Mouse (Mus musculus): ENCODE measurements around the gene Cntnap5b.

The Cntnap5b gene

DNA sequence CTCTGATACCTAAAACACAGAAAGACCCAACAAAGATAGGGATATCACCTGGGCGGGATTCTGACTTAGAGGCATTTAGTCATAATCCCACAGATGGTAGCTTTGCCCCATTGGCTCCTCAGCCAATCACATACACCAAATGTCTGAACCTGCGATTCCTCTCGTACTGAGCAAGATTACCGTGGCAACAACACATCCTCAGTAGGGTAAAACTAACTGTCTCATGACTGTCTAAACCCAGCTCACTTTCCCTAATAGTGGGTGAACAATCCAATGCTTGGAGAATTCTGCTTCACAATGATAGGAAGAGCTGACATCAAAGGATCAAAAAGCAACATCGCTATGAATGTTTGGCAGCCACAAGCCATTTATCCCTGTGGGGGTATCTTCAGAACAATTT, 407.5 kb downstream of the Cntnap5b start:
- peak; percentile 6 for DNase-seq

DNA sequence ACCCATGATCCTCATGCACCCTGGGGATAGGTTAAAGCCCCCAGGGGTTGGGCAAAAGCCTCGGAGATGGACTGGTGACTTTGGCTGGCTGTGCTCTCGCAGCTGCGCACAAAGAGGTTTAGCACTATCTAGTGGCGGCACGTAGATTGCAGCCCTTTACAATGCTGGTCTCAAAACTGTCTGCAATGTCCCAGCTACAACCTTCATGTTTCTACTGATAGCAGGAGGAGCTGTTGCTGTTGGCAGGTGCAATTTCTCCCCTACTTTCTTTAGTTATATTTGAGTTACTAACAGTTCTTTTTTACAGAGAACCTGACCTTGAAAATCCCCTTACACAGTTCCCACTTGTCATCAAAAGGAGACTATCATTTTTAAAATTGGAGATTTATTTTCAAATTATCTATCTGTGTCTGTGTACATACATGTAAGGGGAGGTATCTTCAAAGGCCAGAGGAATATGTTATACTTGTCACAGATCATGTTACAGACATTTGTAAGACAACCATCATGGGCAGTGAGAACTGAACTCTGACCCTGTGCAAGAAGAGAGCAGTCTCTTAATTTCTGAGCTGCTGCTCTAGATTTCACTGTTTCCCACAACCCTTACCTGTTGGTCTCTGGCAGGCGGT, 459.5 kb downstream of the Cntnap5b start:
- DNase-seq = no peak

DNA sequence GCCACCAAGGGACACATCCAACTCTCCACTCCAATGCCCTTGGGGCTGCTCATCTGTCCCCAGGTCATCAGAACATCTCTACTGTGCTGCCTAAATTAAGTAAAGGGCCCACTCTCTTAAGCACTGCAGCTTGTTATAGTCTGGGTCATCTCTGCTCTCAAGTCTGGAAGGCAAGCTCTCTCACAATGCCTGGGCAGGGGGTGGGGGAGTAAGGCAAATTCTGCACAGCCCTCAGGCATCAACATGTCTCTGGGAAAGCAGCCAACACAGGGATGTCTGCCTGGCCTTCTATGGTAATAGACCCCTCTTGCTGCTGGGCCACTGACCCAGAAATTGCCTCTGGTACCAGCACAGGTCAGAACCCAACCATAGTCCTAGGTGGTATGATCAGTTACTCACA, 479.4 kb downstream of the Cntnap5b start:
- no peak for DNase-seq

DNA sequence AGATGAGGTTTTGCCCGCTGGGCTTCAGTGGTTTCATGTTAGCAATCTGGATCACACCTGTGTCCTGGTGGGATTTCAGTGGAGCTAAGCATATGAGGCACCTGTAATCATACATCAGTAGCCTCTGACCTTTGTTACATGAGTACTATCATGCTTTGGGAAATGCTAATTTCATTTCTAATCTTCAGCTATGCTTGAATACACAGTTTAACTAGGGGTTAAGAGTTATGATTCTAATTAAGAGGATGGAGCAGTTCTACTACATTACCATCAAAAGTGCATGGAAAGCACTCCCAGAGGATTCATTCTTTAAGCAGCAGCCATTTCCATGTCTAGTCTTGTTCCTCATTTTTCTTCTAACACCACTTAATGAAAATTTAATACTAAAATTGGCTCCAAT, 538.1 kb downstream of the Cntnap5b start:
- DNase-seq = no peak

DNA sequence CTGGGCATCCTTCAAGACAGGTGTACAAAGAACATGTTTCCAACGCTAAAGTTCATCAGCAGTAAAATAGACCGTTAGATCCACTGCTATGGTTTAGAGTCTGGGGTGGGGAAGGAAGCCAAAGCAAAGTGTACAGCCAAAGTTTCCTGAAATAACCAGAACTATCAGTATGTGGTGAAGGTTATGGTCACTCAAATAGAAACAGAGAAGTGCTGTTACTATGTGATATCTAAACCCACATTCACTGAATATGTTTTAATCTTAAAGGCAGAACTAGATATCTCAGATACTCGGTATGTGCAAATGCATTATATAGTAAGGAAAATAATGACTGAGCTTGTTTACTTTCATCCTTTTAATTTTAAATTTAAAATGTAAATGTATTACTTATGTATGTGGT, 558.5 kb downstream of the Cntnap5b start:
- no peak for DNase-seq

DNA sequence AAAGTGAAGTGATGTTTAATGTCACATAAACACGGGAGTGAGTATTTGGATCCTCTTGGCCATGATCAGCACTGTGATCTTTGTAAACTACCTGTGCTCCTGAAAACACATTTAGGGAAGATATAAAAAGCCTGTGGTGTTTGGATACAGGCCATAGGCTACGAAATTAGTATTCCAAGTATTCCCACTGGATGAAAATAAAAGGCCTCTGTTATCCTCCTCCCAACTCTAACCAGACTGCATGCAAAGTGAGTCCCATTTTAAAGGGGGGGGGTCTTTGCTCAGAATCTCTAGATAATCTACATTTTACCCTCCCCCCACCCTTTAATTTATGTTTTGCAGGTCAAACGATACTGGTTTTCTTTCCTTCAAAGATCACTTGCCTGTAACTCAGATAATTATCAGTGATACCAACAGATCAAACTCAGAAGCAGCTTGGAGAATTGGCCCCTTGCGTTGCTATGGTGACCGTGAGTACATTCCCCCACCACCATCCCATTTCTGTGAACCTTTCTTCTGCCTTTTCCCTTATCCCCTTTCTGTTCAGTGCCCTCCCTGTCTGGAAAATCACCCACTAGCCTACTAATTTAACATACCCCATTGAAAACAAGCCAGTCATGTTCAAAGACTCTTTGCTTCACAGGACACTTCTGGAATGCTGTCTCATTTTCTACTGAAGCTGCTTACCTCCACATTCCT, 597.0 kb downstream of the Cntnap5b start:
- DNase-seq = no peak

DNA sequence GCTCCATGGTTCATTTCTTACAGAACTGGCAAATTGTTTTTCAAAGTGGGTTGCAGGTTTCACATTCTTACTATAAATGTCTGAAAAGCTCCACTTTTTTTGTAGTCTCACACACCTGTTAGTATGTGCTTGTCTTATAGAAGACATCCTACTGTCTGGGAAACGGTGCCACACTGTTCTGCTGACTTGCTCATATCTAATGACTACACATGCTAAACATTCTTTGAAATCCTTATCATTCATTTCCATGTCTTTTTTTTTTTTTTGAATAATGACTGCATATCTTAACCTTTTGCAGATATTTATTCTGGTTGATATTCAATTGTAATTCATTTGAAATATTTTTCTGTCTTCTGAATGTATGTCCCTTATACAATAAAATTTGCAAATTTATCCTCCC, 613.7 kb downstream of the Cntnap5b start:
- no peak for DNase-seq

DNA sequence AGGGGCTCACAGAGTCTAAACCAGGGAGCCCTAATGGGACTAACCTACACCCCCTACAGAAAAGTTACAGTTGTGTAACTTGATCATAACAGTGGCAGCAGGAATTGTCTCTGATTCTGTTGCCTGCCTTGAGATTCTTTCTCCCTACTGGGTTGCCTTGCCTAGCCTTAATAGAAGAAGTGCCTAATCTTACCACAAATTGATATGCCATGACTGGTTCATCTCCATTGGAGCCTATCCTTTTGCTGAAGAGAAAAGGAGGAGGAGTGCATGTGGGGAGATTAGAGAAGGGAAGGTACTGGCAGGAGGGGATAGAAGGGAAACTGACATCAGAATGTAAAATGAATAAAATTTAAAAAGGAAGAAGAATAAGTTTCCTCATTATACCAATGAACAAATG, 621.5 kb downstream of the Cntnap5b start:
- DNase-seq = no peak

DNA sequence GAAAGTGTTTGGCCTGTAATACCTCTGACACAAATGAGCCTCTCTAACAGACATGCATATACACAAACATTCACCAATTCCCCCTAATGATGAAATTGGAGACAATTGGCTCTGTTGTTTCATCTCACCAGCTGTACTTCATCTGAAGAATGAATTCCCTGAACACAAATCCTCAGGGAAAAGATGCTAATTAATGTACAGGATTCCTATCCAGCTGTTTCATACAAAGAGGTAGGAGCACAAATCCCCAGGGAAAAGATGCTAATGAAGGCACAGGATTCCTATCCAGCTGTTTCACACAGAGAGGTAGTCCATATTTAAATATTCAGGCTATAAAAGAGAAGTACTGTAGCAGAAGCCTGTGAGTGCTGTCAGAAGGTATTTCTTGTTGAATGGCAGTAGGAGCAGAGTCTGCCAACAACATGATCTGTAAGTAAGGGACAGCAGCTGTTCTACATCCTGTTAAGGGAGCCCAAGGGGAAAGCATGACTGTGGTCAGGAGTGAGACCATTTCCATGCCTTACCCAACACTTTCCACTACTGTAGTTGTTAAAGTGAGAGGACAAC, 644.2 kb downstream of the Cntnap5b start:
- DNase-seq = no peak

DNA sequence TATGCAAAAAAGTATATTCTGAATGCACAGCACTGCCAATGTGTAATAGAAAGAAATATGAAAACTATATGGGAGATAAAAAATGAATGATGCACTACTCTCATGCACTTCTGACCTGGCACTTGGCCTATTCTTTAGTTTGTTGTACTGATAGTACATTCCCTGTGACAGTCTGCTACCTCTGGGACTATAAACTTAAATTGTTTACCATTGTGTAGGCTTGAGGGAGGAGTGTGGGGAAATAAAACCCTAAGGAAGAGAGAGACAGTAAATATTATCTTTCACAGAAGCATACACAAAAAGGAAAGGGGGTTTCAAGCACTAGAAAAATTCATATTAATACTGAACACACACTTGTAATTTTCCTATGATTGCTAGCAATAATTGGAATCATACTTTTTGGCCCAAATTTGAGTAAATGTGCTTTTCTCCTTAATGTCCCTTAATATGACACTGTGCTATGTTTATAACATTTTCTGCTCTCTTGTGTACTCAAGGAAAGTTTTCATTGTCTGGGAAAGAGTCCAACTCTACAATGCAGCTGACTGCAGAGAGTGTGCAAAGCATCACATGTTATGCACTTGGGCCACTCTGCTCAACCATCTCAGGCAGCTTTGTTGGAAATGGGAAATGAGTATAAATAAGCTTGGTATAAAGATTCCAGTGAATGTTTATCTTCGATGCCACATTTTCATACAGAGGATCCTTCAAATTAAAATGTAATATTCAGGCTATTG, 657.6 kb downstream of the Cntnap5b start:
- no peak for DNase-seq

DNA sequence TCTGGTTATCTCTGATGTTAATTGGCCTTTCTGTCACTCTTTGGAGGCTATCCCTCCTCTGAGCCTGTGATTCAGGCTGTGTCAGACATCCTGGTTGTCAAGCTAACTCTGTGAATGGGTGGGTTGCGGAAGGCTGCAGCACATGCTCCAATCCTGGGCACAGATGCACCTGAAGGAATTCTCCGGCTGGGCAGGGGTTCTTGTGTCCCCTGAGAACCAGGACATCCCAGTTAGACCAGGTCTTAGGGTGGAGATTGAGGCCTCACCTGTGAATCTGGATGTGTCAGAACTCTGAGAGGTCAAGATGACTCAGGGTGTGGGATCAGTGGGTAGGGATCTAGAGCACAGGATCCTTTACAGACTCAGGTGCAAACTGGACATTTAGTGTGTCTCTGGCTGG, 691.3 kb downstream of the Cntnap5b start:
- DNase-seq = no peak

DNA sequence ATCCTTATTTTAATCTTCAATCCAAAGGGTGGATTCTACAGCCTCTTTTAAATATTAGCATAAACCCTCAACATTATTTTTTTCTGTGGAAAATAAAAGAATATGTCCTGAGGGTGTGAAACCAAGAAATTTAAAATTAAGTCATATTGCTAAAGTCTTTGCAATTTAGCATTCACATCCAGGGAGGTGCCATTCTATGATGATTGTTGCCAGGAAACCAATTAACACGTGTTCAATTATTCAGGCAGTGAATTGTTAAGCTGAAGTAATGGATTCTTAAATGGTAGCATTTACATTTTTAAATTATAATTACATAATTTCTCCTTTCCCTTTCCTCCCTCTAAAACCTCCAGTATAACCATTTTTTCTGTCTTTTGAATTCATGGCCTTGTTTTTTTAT, 692.7 kb downstream of the Cntnap5b start:
- DNase-seq = no peak

DNA sequence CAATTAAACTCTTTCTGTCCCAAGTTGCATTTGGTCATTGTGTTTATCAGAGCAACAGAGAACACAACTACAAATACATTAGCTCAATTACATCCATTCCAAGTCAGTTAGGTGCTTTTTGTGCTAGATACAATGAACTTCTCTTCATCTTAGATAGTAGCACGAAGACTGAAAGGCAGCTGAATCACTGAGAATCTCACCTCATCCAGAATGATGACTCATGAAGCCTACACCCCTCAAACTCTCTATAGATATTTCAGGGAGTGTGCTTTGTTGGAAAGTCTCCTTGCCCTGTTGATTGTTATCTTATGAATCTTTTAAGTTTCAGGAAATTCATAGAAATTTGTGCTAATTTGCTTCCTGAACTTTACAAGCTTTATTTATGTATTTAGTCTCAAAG, 695.0 kb downstream of the Cntnap5b start:
- DNase-seq = no peak

DNA sequence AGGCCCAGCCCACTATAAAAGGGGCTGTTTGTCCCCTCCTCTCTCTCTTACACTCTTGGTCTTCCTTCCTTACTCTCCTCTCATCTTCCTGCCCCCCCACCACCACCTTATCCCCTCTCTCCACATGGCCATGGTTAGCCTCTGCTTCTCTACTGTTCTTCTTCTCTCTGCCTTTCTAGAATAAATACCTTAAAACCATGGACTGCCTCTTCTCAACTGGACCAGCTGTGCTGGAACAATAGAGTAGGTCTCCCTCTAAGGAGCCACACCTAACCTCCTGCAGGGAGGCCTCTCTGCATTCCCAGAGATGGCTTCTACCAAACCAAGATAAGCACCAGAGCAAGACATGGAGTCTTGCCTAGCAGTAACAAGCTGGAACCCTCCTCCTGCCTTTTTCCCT, 737.3 kb downstream of the Cntnap5b start:
- no peak for DNase-seq

Measured in lung, postnatal 36 days (tissue).